Mouse (Mus musculus) gastrocnemius, adult 8-10 months (tissue): ENCODE data around the gene Cadm1. TPM values are rescaled to one million over a fixed set of nuclear protein-coding genes. Genes with fewer than 3 reads are reported as not detected.

ENCODE experiments used
- DNase-seq, 2 experiments: peaks; one replicate each; pipeline ENCODE4 v3.0.0; 2022; ENCODE audit warnings: low spot score in 2 of 2
- total RNA-seq, 4 experiments: library from RNA; stranded (reverse); gene quantifications; 2 replicates each; pipeline ENCODE4 v1.2.4; 2022

Gene Cadm1
- total RNA-seq, 4 experiments from 2014 or later, result 3.8 to 8.5 (median 6.1) TPM

DNA sequence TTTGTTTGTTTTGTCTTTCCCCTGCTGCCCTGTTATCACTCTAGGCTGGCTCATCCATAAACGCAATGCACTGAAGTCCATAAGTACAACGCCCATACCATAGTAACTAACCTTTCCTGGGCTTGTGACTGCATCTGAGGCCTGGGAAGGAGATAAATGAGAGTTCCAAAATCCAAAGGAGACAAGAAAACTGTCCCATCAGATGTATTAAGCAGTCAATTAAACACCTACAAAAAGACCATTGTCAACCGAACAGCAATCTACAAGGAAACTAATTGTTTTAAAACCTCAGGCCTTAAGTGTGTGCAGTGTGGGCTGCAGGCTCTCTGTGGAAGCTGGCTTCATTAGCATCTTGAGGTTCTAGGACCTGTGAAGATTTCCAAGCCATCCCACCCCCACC, 331.0 kb downstream of the Cadm1 start:
- DNase-seq, result no peak

DNA sequence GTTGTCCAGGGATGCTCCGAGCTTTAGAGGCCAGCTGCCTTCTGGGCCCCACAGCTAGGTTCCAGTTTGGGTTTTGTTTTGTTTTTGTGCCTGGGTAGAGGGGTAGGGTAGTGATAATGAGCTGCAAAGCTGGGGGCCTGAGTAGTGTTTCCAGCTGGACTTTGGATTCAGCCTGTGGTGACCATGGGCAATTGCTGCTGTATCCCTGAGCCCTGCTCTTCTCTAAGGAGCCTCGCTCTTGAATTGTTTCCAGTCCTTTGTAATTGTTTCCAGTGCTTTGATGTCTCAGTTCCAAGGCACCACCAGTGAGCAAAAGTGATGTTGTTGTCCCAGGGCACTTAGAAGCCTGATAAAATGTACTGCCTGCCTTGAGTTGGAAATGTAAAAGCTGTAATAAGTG, 331.8 kb downstream of the Cadm1 start:
- DNase-seq, result no peak

DNA sequence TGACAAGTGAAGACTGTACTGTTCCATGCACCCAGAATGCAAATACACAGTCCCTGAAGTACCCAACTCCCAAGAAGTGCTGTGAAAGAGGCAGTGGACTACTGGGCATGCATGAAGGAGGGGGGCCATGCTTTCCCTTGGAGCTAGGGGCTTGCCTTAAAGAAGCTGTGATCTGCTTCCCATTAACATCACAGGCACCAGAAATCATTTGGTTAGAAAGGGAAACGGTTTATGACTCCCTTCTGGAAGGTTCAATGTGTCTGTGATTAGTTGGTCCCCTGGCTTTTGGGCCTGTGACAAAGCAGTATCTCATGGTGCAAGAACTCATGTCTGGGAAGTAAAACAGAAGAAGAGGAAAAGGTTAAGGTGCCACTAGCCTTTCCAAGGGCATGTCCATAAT, 336.0 kb downstream of the Cadm1 start:
- no peak for DNase-seq

DNA sequence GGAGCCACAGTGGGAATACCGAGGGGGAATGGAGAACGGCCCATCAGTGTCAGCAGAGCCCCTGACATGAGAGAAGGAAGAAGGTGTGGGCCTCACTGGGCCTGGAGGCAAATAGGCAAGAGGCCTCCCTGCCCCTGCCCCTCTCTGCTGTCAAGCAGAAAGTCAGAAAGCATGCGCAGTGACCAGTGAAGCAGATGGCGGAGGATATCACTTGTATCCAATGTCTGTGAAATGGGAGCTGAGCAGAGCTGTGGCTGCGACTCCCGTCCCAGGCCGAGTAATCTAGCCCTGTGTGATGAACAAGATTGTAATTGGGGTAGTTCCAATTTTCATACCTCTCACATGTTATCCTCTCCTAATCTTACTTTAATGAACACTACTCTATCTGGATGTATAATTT, 337.5 kb downstream of the Cadm1 start:
- DNase-seq, result no peak

DNA sequence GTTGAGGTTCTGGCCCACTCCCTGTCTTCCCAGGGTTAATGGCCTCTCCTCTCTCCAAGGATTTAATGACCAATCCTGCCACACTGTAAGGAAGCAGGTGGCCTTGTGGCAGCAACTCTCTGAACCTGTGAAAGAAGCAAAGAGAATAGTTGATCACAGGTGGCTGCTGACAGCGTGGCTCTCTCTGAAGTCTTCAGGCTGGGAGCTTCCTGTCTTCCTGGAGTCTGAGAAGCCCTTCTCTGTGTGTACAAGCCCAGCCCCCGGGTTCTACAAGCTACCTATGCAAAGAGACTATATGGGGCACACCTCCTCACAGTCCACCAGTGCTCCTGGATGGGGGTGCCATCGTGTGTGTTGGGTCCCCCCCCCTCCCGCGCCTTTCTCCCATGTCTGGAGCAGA, 339.7 kb downstream of the Cadm1 start:
- DNase-seq, result no peak

DNA sequence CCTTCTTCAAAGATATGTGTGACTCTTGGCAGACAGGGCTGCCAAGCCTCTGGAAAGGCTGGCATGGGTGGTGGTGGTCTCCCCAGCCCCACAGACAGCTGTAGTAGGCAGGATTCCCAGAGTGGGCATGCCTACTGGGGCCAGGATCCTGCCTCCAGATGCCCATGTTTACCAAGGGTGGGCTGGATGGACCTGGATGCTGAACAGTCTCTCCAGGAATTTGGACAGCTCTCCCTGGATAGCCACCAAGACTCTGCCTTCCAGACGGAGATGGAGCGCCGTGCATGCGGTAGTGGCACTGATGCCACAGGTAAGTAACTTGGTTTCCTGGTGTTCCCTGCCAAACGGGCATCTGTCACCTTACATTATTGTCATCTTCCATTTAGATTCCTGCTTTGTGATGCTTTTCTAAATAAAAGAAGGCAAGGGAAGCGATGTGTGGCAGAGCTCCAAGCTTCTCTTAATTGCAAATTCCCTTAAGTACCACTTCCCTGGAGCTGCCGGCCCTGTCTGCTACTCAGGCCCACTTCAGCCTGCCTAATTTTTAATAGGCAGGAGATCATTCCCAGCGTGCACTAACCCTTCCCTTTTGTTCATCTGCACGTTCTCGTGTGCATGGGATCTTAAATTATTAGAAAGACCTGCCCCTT, 346.7 kb downstream of the Cadm1 start:
- DNase-seq, result no peak

DNA sequence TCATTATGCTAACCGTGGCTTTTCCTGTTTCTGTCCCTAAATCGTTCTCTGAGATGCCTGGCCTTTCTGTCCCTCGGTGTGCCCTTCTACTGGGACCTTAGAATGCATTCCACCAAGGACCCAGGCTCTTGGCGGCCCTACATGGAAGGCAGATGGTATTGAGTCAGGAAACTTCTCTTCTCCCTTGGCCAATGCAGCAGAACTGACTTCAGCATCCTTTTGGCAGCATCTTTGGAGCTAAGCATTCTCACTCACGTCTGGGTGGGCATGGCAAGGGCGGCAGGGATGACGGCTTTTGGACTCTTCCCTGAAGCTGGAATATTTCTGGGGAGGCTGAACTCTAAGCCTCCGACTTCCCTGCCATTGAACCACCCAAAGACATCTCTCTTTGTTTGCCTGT, 350.2 kb downstream of the Cadm1 start:
- DNase-seq, result no peak

DNA sequence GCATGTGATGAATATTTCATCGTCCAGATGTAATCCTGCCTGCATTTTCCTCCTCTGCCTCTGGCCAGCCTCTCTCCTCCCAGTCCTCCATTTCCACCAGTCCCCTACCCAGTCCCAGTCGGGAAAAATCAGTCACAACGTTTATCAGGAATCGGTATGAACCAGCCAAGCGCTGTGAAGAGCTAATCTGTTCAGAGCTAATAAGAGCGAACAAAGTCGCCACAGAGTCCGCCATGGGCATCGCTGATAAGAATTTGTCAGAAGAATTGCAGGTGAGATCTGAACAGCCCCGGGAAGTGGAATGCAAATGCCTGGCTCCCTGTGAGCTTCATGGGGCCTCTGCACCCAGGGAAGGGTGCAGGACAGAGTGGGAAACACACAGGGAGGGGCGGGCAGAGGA, 352.4 kb downstream of the Cadm1 start:
- DNase-seq, result no peak

DNA sequence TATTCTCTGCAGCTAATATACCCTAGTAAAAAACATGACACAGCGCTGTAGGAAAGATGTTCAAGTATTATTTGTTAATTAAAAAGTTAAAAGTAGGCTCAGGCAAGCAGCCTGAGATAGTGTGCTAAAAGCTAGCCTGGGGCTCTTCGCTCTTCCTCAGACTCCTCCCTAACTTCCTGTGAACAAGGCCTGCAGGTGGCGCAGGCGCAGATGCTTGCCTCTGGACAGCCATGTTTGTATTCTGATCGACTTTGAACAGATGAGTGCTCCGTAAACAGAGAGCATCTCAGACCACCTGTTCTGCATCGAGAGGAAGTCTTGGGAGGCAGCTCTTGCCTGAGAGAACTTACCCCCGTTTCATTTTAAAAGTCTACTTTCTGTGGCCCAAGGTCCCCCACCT, 361.7 kb downstream of the Cadm1 start:
- DNase-seq, result no peak

DNA sequence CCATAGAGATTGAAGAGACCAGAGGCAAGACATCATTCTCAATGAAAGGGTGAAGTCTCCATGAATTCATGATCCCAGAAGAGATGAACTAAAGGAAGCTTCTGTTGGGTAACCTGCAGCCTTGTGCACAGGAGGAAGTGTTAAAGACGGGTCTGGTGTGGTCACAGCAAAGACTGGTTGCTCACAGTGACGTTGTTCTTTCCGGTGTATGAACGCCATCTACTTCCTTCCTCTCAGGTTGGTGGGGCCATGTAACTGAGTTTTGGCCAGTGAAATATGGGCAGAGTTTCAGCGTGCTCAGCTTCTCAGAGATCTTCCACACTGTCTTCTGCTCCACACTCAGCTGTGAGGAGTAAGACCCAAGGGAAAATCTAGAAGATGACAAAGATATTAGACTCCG, 363.0 kb downstream of the Cadm1 start:
- no peak for DNase-seq

DNA sequence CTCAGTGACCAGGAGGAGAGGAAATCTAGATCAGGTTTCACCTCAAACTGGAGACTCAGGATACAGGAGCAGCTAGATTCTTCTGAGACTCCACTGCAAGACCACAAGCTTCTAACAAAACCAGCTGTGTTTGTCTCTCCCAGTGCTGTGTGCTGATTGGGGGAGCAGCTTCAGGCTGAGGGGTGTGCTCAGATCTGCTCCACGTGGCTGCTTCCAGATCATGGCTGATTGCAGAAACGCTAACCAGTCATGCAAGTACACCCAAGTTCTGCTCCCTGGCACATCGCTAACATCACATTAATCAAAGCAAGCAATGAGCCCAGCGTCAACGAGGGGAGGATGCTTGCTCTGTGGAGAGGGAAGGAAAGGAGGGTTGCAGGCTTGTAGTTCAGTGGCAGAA, 364.1 kb downstream of the Cadm1 start:
- no peak for DNase-seq

DNA sequence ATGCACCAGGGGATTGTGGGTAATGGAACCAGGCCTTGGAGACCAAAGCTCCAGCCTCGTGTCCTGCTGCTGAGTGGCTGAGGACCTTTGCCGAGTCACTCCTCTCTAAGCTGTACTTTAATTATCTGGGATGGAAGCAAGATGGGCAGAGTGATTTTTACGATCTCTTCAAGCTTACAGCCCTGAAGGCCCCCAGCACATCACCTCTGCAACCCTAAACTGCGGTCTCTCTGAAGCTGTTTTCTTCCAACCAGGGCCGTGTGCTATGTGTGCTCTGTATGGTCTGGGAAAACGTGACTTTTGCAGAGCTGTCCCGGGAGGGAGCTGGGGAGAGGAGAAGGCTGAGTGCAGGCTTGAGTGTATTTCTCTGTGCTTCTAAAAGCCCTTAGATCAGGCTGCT, 364.7 kb downstream of the Cadm1 start:
- DNase-seq, result no peak

DNA sequence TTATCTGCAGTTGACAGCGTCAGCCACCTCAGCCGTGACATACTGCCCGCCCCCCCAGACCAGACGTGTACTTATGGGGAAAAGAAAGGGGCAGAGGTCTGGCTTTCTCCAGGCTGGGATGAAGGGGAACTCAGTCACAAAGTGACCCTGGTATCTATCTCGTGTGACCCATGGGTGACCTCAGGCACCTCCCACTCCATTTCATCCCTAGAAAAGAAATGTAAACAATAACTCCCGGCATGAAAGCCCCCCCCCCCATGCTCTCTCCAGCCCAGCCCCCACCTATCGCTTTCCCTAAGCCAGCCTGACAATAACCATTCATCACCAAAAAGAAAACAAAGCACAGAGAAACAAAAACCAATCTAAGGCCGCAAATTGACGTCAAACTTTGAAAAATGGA, 365.1 kb downstream of the Cadm1 start:
- DNase-seq, result no peak

DNA sequence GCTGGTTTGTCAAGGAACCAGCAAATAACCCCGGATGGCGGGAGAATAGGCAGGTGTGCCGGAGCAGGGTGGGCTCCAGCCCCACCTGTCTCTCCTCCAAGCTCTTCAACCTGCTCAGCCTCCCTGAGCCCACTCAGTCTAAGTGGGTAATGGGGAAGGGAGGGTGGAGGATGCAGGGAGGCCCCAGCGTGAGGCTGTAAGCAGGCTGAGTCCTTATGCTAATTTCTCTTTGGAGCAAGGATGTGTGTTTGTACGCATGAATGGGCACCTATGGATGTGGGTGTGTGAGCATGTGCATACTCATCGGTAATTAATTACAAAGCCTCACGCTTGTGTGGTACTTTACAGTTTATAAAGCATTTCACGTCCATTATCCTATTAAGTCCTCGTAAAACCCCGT, 370.8 kb downstream of the Cadm1 start:
- no peak for DNase-seq

DNA sequence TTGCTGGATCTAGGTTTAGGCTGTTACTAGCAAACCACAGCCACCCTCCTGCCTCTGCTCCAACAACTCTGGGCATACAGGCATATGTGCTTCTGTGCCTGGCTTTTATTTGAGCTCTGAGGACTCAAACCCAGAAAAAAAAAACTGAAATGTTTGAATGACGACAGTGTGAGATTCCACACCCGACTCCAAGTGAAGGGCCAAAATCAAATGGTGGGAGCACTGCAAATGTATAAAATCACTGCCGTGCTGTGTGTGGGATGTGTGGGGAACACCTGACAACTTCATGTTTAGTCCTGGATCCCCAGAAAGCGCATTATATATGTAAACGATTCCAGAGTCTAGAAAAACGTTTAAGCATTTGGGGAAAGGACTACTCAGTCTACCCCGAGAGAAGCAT, 373.7 kb downstream of the Cadm1 start:
- DNase-seq, result no peak

DNA sequence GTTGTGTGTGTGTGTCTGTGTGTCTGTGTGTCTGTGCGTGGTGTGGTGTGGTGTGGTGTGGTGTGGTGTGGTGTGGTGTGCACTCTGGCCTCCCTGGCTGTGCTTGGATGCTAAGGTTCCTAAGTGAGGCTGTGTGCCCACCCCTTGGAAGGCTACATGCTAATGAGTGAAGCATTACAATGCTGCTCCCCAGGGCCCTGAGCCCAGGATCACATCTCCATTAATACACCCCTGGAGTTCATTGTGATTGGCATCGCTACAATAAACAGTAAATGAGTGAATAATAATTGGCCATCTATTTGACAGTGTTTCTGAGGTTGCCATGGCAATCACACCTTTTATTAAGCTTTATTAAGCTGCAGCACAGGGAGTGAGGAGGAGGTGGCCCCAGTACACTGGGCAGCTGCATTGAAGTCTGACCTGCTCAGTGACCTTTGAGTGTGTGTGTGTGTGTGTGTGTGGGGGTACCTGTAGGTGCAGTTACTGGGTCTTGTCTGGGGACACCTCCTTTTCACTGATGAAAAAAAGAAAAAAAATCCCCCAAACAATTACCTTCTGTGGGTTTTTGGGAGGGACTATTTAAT, 374.5 kb downstream of the Cadm1 start:
- no peak for DNase-seq

DNA sequence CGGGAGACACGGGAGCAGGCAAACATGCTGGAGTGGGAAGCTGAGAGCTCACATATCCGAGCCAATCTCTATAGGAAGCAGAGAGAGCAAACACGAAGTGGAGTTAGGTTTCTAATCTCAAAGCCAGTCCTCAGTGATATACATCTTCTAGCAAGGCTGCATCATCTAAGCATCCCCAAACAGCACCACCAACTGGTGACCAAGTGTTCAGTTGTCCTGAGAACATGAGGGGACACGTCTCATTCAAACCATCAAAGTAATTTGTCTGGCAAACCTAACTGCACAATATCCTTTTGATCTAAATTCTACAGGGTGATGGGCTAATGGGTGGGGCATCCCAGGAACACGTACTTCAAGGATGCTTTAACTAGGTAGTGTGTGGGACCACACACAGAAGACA, 376.5 kb downstream of the Cadm1 start:
- DNase-seq, result no peak
